Mouse (Mus musculus) forebrain, embryonic 14.5 days (tissue): ENCODE results near the gene Arl10. TPM values are rescaled to one million over a fixed set of nuclear protein-coding genes. Genes with fewer than 3 reads are reported as not detected.

Experiments
- ATAC-seq: fragments of 200-750 bp; cut with Nextera tagmentation; 2 replicates; pipeline ENCODE4 v1.8.0; 2017; ENCODE audit warnings: mild to moderate bottlenecking, moderate library complexity
- DNase-seq: peaks from one replicate; pipeline ENCODE4 v3.0.0-alpha.2; 2015; ENCODE audit warnings: low spot score
- H3K27ac ChIP-seq: fragments of 300-500 bp; sonication (generic); 2 replicates; pipeline ENCODE4 v1.5.1; 2014; ENCODE audit warnings: low read depth, mild to moderate bottlenecking, control low read depth, low read length, moderate library complexity
- H3K27me3 ChIP-seq: fragments of 300-500 bp; sonication (generic); replicated peaks from 2 replicates; pipeline ENCODE4 v1.6.1; 2014; ENCODE audit warnings: low read length, control low read depth, mixed read lengths; ENCODE audit not compliant: control insufficient read depth, insufficient read depth
- H3K36me3 ChIP-seq: fragments of 300-500 bp; sonication (generic); 2 replicates; pipeline ENCODE4 v1.6.1; 2014; ENCODE audit warnings: low read length, control low read depth; ENCODE audit not compliant: control insufficient read depth, insufficient read depth
- H3K4me1 ChIP-seq: fragments of 300-500 bp; sonication (generic); 2 replicates; pipeline ENCODE4 v1.6.1; 2014; ENCODE audit warnings: antibody characterized with exemption, low read length, control low read depth; ENCODE audit not compliant: control insufficient read depth, insufficient read depth
- H3K4me2 ChIP-seq: fragments of 300-500 bp; sonication (generic); 2 replicates; pipeline ENCODE4 v1.6.1; 2014; ENCODE audit warnings: mild to moderate bottlenecking, control low read depth, low read length
- H3K4me3 ChIP-seq: fragments of 300-500 bp; sonication (generic); 2 replicates; pipeline ENCODE4 v1.5.1; 2014; ENCODE audit warnings: low read depth, low read length, control low read depth
- H3K9ac ChIP-seq: fragments of 300-500 bp; sonication (generic); 2 replicates; pipeline ENCODE4 v1.6.1; 2014; ENCODE audit warnings: mild to moderate bottlenecking, low read length, control low read depth, moderate library complexity
- H3K9me3 ChIP-seq: fragments of 300-500 bp; sonication (generic); replicated peaks from 2 replicates; pipeline ENCODE4 v1.6.1; 2016; ENCODE audit warnings: low read length, control low read depth, mixed read lengths; ENCODE audit not compliant: control insufficient read depth
- WGBS: fragments of 180-500 bp; shearing (Covaris S2); extraction: QIAGEN DNeasy Blood & Tissue Kit; methylation state at CpG from one replicate; pipeline ENCODE4 v1.1.7; 2014; 5-methylcytosine and 5-hydroxymethylcytosine counted together
- microRNA-seq: library from miRNA; unstranded; fragments of <30 nt; microRNA quantifications from one replicate; pipeline ENCODE4, GENCODE M21; 2016
- polyA plus RNA-seq: library from polyadenylated mRNA; unstranded; fragments of >200 nt; fragmentation: Nextera tagmentation; extraction: Ambion mirVana; gene quantifications from 2 replicates; pipeline ENCODE4 v1.2.1, GENCODE M21; 2014

Arl10 gene
- polyA plus RNA-seq, 1 experiment from 2014 or later: 57.4 TPM

DNA sequence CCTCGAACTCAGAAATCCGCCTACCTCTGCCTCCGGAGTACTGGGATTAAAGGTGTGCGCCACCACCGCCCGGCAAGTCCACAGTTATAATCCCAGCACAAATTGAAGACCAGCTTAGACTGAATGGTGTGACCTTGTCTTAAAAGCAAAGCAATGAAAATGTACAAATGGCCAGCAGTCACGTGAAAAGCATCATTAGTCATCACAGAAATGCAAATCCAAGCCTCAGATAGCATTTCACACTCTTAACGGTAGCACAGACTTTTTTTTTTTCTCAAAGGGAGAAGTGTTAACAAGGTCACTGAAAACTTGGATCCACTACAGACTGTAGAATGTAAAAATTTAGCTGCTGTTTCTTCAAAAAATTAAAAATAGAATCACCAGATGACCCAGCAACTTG lies 41.5 kb downstream of the Arl10 start:
- Histone ChIP-seq H3K27me3 (no peaks in the 10 kb centered on the region), H3K27ac (no peak overlapping the region), H3K36me3 (no peaks in the 10 kb centered on the region), H3K4me2 (no peak overlapping the region), H3K4me1 (no peaks in the 10 kb centered on the region), H3K9me3 (no peaks in the 10 kb centered on the region), H3K4me3 (no peak overlapping the region), H3K9ac (no peak overlapping the region)
- DNase-seq: no peak
- ATAC-seq: no peak
- 83% methylated on average over 8 of the region's 8 CpGs for WGBS

DNA sequence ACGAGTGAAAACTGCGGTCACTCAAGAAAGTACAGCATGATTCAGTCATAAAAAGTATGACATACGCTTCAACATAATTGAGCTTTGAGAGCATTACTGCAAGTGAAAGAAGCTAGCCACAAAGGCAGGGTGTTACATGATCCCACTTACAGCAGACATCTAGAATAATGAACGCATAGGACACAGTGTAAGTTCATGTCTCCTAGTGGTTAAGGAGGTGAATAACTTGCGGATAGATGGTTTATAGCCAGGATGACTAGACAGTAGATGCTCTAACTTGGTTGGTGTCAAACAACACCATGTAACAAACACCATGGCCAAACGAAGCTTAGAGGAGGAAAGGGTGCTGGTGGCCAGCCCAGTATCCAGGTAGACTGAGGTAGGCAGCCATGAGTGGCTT lies 42.2 kb downstream of the Arl10 start:
- Histone ChIP-seq H3K36me3 (no peaks in the 10 kb centered on the region), H3K27me3 (no peaks in the 10 kb centered on the region), H3K4me2 (no peak overlapping the region), H3K9me3 (no peaks in the 10 kb centered on the region), H3K9ac (no peak overlapping the region), H3K4me3 (no peak overlapping the region), H3K27ac (no peak overlapping the region), H3K4me1 (no peaks in the 10 kb centered on the region)
- WGBS: 66% methylated on average over 6 of the region's 6 CpGs
- no peak for DNase-seq
- no peak for ATAC-seq

DNA sequence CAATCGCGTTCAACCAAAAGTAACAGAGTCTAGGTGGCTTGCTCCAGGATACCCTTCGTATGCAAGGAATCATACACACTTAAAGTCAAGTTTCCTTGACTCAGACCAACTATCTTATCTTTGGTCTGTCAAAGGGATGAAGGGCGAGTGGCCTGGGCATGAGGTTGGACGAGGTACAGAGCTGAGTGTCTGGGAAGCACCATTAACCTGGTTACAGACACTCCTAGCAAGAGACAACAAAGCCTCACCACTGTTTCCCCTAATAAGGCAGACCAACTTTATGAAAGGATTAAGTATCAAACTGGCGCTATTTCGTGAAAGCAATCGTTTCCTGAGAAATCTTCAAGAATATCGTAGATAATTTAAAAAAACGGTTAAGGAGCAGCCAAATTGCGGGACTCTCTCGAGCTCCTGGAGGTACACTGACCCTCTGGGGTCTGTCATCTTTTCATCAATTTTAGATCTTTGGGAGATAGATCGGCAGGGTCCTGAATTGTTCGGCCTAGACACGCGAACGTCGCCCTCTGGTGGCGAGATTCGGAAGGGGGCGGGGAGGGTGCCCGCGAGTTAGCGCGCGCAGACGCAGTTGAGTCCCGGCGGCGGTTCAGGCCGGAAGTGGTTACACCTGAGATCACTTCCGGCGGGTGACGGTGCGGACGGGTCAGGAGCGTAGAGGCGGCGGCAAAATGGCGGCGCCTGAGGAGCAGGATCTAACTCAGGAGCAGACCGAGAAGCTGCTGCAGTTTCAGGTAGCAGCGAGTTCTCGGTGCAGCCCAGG lies 46.5 kb downstream of the Arl10 start, which contains the start of gene Faf2:
Gene Faf2 (plus strand): TSS at position 630 of the 778 bp plus-strand sequence.
- Histone ChIP-seq H3K4me1 (peaks cover 7% of the 10 kb centered on the region), H3K36me3 (no peaks in the 10 kb centered on the region), H3K4me3 (peak within 1 kb of the TSS; percentile 92), H3K9me3 (no peaks in the 10 kb centered on the region), H3K9ac (peak within 1 kb of the TSS; percentile 94), H3K4me2 (peak within 1 kb of the TSS; percentile 92), H3K27me3 (no peaks in the 10 kb centered on the region), H3K27ac (peak within 1 kb of the TSS; percentile 81)
- WGBS: 10% methylated on average over 44 of the region's 44 CpGs
- ATAC-seq (peak; percentile 100), DNase-seq (peak; percentile 98)

DNA sequence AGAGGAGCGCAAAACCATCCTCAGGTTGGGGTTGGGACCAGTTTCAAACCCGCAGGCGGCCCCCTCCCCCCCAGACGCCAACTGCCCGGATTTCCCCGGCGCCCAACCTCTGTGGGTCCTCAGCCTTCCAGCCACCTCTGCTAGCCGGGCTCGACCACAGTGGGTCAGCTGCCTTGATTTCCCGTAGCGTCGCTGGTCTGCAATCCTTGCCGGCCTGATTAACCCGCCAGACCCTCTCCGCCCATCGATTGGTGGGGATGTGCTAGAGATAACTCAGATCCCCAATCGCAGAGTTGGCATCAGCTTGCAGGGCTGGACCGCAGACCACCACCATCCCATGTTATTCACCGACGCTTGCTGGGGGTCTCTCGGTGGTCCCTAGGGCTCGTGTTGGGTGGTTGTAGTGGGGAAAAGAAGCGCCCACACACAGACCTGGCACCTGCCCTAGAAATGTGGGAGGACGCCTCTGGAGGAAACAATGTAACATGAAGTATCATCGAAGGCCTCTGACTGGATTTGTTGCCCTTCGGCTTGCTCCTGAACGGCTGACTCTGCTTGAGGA lies 47.2 kb downstream of the Arl10 start:
- H3K27me3 ChIP-seq: no peaks in the 10 kb centered on the region
- H3K4me2 ChIP-seq: peak overlapping the region; percentile 92
- H3K4me1 ChIP-seq: peaks cover 7% of the 10 kb centered on the region
- H3K36me3 ChIP-seq: no peaks in the 10 kb centered on the region
- H3K9ac ChIP-seq: peak overlapping the region; percentile 94
- no peak; the same call in 1 of the 2 replicates for ATAC-seq
- peak overlapping the region; percentile 92 for H3K4me3 ChIP-seq
- no peaks in the 10 kb centered on the region for H3K9me3 ChIP-seq
- DNase-seq: no peak
- WGBS: 1% methylated on average over 26 of the region's 27 CpGs
- H3K27ac ChIP-seq: peak overlapping the region; percentile 81

DNA sequence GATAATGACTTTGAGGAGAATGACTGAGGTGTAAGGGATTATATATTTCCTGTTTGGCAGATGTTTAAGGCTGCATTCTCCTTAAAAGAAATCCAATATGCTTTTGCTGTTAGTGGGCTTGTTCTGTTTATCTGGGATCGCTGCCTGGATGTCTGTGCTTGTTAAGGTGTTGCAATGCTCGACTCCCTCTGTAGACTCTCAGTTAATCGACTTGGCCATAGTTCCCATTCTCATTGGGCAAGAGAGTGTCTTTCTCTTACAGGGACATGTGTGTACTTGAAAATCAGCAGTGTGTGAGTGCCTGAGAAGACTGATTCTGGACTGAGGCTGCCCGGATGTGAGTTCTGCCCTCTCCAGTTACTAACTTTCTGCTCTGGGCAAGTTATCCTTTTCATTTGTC lies 54.3 kb downstream of the Arl10 start:
- no peak for DNase-seq
- H3K4me3 ChIP-seq: no peak overlapping the region
- no peak overlapping the region for H3K27ac ChIP-seq

More for the DNA sequence above, 54.3 kb downstream of the Arl10 start:
- Histone ChIP-seq H3K36me3 (peaks cover 14% of the 10 kb centered on the region; the same call in 1 of the 2 replicates), H3K27me3 (no peaks in the 10 kb centered on the region), H3K4me2 (no peak overlapping the region), H3K9ac (no peak overlapping the region), H3K4me1 (no peaks in the 10 kb centered on the region; the same call in 1 of the 2 replicates), H3K9me3 (no peaks in the 10 kb centered on the region)
- WGBS: 92% methylated on average over 4 of the region's 4 CpGs
- ATAC-seq: no peak

Small RNAs within 50 kb of the gene (microRNA-seq; reads per million reads assigned to microRNA genes)
- not detected for gene Gm24195

Other genes starting within 250 kb of the Arl10 start
- gene Cplx2, start 203.7 kb upstream of the Arl10 start, polyA plus RNA-seq: 23.4 and 25.7 TPM in 2 replicates
- gene Thoc3, start 106.2 kb upstream of the Arl10 start, polyA plus RNA-seq: 114 and 117 TPM in 2 replicates
- 23.0 and 25.9 TPM in 2 replicates for gene Simc1, start 71.2 kb upstream of the Arl10 start, polyA plus RNA-seq
- gene 4833439L19Rik, start 9.6 kb upstream of the Arl10 start, polyA plus RNA-seq: 259 and 289 TPM in 2 replicates
- 31.4 and 38.8 TPM in 2 replicates for gene Nop16, start 15.1 kb downstream of the Arl10 start, polyA plus RNA-seq
- 213 and 245 TPM in 2 replicates for gene Higd2a, start 15.2 kb downstream of the Arl10 start, polyA plus RNA-seq
- 84.4 and 107 TPM in 2 replicates for gene Cltb, start 36.3 kb downstream of the Arl10 start, polyA plus RNA-seq
- 90.3 and 93.9 TPM in 2 replicates for gene Faf2, start 46.8 kb downstream of the Arl10 start, polyA plus RNA-seq
- 73.5 and 86.4 TPM in 2 replicates for gene Rnf44, start 118.9 kb downstream of the Arl10 start, polyA plus RNA-seq
- gene Cdhr2, start 126.4 kb downstream of the Arl10 start, polyA plus RNA-seq: 0.05 and 0.14 TPM in 2 replicates
- gene Gprin1, start 174.9 kb downstream of the Arl10 start, polyA plus RNA-seq: 16.8 and 17.4 TPM in 2 replicates
- 25.7 and 31.8 TPM in 2 replicates for gene Sncb, start 191.6 kb downstream of the Arl10 start, polyA plus RNA-seq
- not detected in 2 replicates for gene Eif4e1b, start 209.0 kb downstream of the Arl10 start, polyA plus RNA-seq
- 16.0 and 16.3 TPM in 2 replicates for gene Tspan17, start 214.4 kb downstream of the Arl10 start, polyA plus RNA-seq